Mouse (Mus musculus) embryonic fibroblast, embryonic 13.5 days (primary cell): ENCODE results near the gene Steap3.

Experiments used
- CTCF ChIP-seq: IDR thresholded peaks from 2 replicates; pipeline ENCODE4 v1.5.1; 2011; ENCODE audit warnings: mild to moderate bottlenecking, control low read depth, low read length, moderate library complexity, borderline replicate concordance; ENCODE audit not compliant: insufficient read depth
- POLR2A ChIP-seq: IDR thresholded peaks from 2 replicates; pipeline ENCODE4 v1.6.1; 2011; ENCODE audit warnings: low read depth, mild to moderate bottlenecking, control low read depth, low read length, moderate library complexity

- TF ChIP-seq POLR2A: no peak
- no peak for TF ChIP-seq CTCF
Measured at GRCm38 (mm10) chr1:120258744-120259143, 13.8 kb downstream of the Steap3 start.
